Comparison of ENCODE assay signal across 23 mouse cellular contexts in the genomic region with DNA sequence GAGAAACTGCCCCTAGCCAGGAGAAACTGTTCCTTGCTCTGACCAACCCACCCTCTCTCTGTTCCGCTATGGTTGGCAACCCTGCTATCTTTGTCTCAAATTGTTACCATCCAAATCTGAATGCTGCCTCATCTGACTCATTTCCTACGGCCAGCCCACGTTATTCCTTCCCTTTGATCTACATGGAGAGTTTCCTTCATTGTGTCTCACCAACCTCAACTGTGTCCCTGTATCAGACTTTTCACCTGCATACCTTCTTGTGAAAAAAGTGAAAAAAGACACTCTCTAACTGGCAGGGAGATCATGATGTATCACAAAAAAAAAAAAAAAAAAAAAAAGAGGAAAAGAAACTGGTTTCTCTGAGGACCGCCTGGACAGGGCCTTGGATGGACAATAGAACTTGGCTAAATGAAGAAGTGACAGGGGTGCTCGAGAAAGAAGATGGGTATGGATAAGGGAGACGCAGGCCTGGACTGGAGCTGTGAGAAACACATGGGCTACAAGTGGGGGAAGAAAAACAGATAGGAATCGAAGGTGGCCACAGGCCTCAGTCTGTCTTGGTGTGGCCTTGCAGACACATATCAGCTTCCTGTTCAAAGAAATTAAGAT.
DNase-seq lines count a peak whose midpoint lies in the region; ATAC-seq and TF ChIP-seq lines count a peak whose summit lies in the region.
"Had no signal": no experiment of that assay in that cellular context is flagged by ENCODE, and none has a peak within 500 bp of the region (broad histone marks: within the 10 kb centered on the region; RNA-seq: fewer than 3 reads in every experiment).

No protein-coding gene starts in this region.

- no peaks in the 10 kb centered on the region for H3K4me1 ChIP-seq in heart, embryonic 12.5 days (replicated peaks)
- H3K4me1 ChIP-seq in MEL (ENCODE audit: control insufficient read depth in 1 of 2, insufficient read depth in 2 of 2, low read length in 2 of 2), result peaks cover 5 to 14% of the 10 kb centered on the region in 2 experiments
- H3K4me1 ChIP-seq: embryonic facial prominence, embryonic 13.5 days; forebrain, embryonic 12.5 days; heart, embryonic 13.5 days had no signal

- H3K27ac ChIP-seq in heart, embryonic 12.5 days (ENCODE audit: poor library complexity, severe bottlenecking), result no peak overlapping the region
- H3K27ac ChIP-seq in MEL (ENCODE audit: control insufficient read depth, low read depth, low read length), result no peak overlapping the region
- H3K27ac ChIP-seq: embryonic facial prominence, embryonic 13.5 days; forebrain, embryonic 12.5 days; heart, embryonic 13.5 days; hindbrain, embryonic 14.5 days had no signal

- H3K9ac ChIP-seq in heart, embryonic 12.5 days, result no peak overlapping the region
- no peak overlapping the region for H3K9ac ChIP-seq in MEL (ENCODE audit: control insufficient read depth, low read depth, low read length, poor library complexity, severe bottlenecking)
- H3K9ac ChIP-seq: embryonic facial prominence, embryonic 13.5 days; forebrain, embryonic 12.5 days; heart, embryonic 13.5 days; hindbrain, embryonic 14.5 days had no signal

- no peak for TF ChIP-seq EP300 in MEL (IDR thresholded peaks at IDR 0.05; ENCODE audit: low read depth in 1 of 2, low read length in 2 of 2)

- no peak overlapping the region for H3K4me2 ChIP-seq in heart, embryonic 12.5 days
- H3K4me2 ChIP-seq: embryonic facial prominence, embryonic 13.5 days; forebrain, embryonic 12.5 days; heart, embryonic 13.5 days; hindbrain, embryonic 14.5 days had no signal

- no peak for TF ChIP-seq POLR2A in MEL (IDR thresholded peaks at IDR 0.05; ENCODE audit: control insufficient read depth in 1 of 2, insufficient read depth in 1 of 2, low read depth in 1 of 2, low read length in 2 of 2, poor library complexity in 1 of 2)

- WGBS in heart, embryonic 12.5 days, result 70% methylated on average over 7 of the region's 7 CpGs

- TF ChIP-seq CTCF in MEL (IDR thresholded peaks at IDR 0.05 in 2 of 3, conservative IDR thresholded peaks at IDR 0.05 in 1 of 3; ENCODE audit: control insufficient read depth in 1 of 3, insufficient read depth in 1 of 3, low read depth in 2 of 3, low read length in 3 of 3, poor library complexity in 1 of 3, severe bottlenecking in 1 of 3), result no peak

- TF ChIP-seq RAD21 in MEL (IDR thresholded peaks at IDR 0.05; ENCODE audit: low read depth, low read length), result no peak

- no peak overlapping the region for H3K4me3 ChIP-seq in heart, embryonic 12.5 days
- H3K4me3 ChIP-seq in MEL (ENCODE audit: control insufficient read depth in 1 of 2, insufficient read depth in 1 of 2, low read depth in 2 of 2, low read length in 2 of 2), result no peak overlapping the region
- H3K4me3 ChIP-seq: embryonic facial prominence, embryonic 13.5 days; forebrain, embryonic 12.5 days; heart, embryonic 13.5 days had no signal

- DNase-seq in heart, adult 11 months, result peak; percentile 73
- DNase-seq in MEL (ENCODE audit: low read depth, low spot score), result no peak
- DNase-seq in thymus, postnatal 14 days, result no peak
- no peak for DNase-seq in adrenal gland, adult 8-10 months
- DNase-seq in MN1 (ENCODE audit: low spot score), result no peak
- DNase-seq: adrenal gland, adult 2 months; adrenal gland, postnatal 36 days; cerebellum, adult 11 months; cerebellum, adult 9-10 months; cerebellum, postnatal 25 days; gastrocnemius, postnatal 10 days; heart, postnatal 36 days had no signal

- no peaks in the 10 kb centered on the region for H3K36me3 ChIP-seq in heart, embryonic 12.5 days
- H3K36me3 ChIP-seq in MEL (ENCODE audit: control insufficient read depth in 1 of 2, insufficient read depth in 2 of 2, low read length in 2 of 2), result peaks cover 0 to 13% of the 10 kb centered on the region in 2 experiments; a peak in 2 of 4 replicates
- H3K36me3 ChIP-seq: embryonic facial prominence, embryonic 13.5 days; forebrain, embryonic 12.5 days; G1E; heart, embryonic 13.5 days had no signal

- no peaks in the 10 kb centered on the region for H3K27me3 ChIP-seq in heart, embryonic 12.5 days (replicated peaks)
- H3K27me3 ChIP-seq in MEL (ENCODE audit: control insufficient read depth in 1 of 2, insufficient read depth in 2 of 2, low read length in 2 of 2), result no peaks in the 10 kb centered on the region
- H3K27me3 ChIP-seq: embryonic facial prominence, embryonic 13.5 days; forebrain, embryonic 12.5 days; heart, embryonic 13.5 days had no signal

- H3K79me2 ChIP-seq in MEL (ENCODE audit: control insufficient read depth, insufficient read depth, low read length, poor library complexity), result no peaks in the 10 kb centered on the region

- ATAC-seq in heart, embryonic 12.5 days (ENCODE audit: insufficient number of reproducible peaks, low FRiP score), result no peak
- ATAC-seq in hematopoietic stem cell, adult 5-6 weeks (replicated peaks in 1 of 2; ENCODE audit: insufficient read depth in 1 of 2, low FRiP score in 2 of 2, low TSS enrichment in 1 of 2, low read depth in 1 of 2, poor library complexity in 2 of 2, severe bottlenecking in 2 of 2), result peak; percentile 14 to 22; a peak in 1 of 4 replicates
- peak; percentile 71 for ATAC-seq in megakaryocyte progenitor cell, adult 5-6 weeks (replicated peaks; ENCODE audit: poor library complexity)
- ATAC-seq: forebrain, embryonic 16.5 days; intestine, postnatal 0 days; Patski had no signal

- no peaks in the 10 kb centered on the region for H3K9me3 ChIP-seq in heart, embryonic 12.5 days (replicated peaks)
- no peaks in the 10 kb centered on the region for H3K9me3 ChIP-seq in MEL (replicated peaks; ENCODE audit: insufficient read depth, low read length)
- H3K9me3 ChIP-seq: embryonic facial prominence, embryonic 13.5 days; forebrain, embryonic 12.5 days; G1E; heart, embryonic 13.5 days had no signal

TF ChIP-seq in MEL, 35 proteins besides CTCF, POLR2A, EP300 and RAD21:
- TF ChIP-seq MYC (IDR thresholded peaks at IDR 0.05; ENCODE audit: low read depth, low read length) (no peak), ZNF384 (IDR thresholded peaks at IDR 0.05; ENCODE audit: low read depth, low read length) (peak; percentile 54), HCFC1 (IDR thresholded peaks at IDR 0.05; ENCODE audit: low read depth, low read length) (no peak), GATA1 (IDR thresholded peaks at IDR 0.05; ENCODE audit: low read depth, low read length) (peak; percentile 29; the same call in 1 of the 2 replicates), TBP (IDR thresholded peaks at IDR 0.05; ENCODE audit: low read depth, low read length) (no peak), SMC3 (IDR thresholded peaks at IDR 0.05; ENCODE audit: low read depth, low read length) (no peak), SIN3A (IDR thresholded peaks at IDR 0.05; ENCODE audit: low read length) (no peak), TAL1 (IDR thresholded peaks at IDR 0.05; ENCODE audit: low read length) (no peak), RCOR1 (IDR thresholded peaks at IDR 0.05; ENCODE audit: low read depth, low read length) (no peak), ELF1 (IDR thresholded peaks at IDR 0.05; ENCODE audit: low read depth, low read length) (no peak), UBTF (IDR thresholded peaks at IDR 0.05; ENCODE audit: borderline replicate concordance, insufficient read depth, low read depth, low read length) (no peak), MEF2A (IDR thresholded peaks at IDR 0.05; ENCODE audit: extremely low read depth, insufficient replicate concordance, low read depth, low read length, poor library complexity, severe bottlenecking) (no peak), TCF12 (IDR thresholded peaks at IDR 0.05; ENCODE audit: low read depth, low read length) (no peak), E2F4 (IDR thresholded peaks at IDR 0.05; ENCODE audit: borderline replicate concordance, low read depth, low read length) (no peak)
TF ChIP-seq in MEL: peak in this region for 2.
